Mouse (Mus musculus) lung, adult 2 months (tissue): ENCODE measurements around the gene Htr5b. TPM values are rescaled to one million over a fixed set of nuclear protein-coding genes. Genes with fewer than 3 reads are reported as not detected.

Source experiments
- DNase-seq: peaks from one replicate; pipeline ENCODE4 v3.0.0; 2022
- H3K4me1 ChIP-seq: fragments of 200-500 bp; 2 replicates; pipeline ENCODE4 v1.6.1; 2011; ENCODE audit warnings: low read length; ENCODE audit not compliant: control insufficient read depth, insufficient read depth
- H3K4me3 ChIP-seq: fragments of 200-500 bp; replicated peaks from 2 replicates; pipeline ENCODE3; 2011; ENCODE audit warnings: low read depth, mild to moderate bottlenecking, control low read depth, low read length; ENCODE audit errors: extremely low read depth
- CTCF ChIP-seq: fragments of 200-500 bp; IDR thresholded peaks from 2 replicates; pipeline ENCODE4 v1.5.1; 2011; ENCODE audit warnings: mild to moderate bottlenecking, low read length, control low read depth; ENCODE audit not compliant: insufficient read depth
- POLR2A ChIP-seq: fragments of 200-500 bp; IDR thresholded peaks from 2 replicates; pipeline ENCODE4 v1.6.1; 2011; ENCODE audit warnings: low read depth, mild to moderate bottlenecking, control low read depth, low read length, borderline replicate concordance; ENCODE audit errors: extremely low read depth
- WGBS: fragments of 180-500 bp; shearing (Covaris S2); methylation state at CpG from one replicate; pipeline ENCODE4 v1.1.7; 2018; 5-methylcytosine and 5-hydroxymethylcytosine counted together
- polyA plus RNA-seq: library from polyadenylated mRNA; depleted of rRNA; stranded (reverse); fragments of >200 nt; gene quantifications from 2 replicates; pipeline ENCODE4 v1.2.3, GENCODE M21; 2012; rRNA removed

The Htr5b gene
- polyA plus RNA-seq, 1 experiment = not detected

DNA sequence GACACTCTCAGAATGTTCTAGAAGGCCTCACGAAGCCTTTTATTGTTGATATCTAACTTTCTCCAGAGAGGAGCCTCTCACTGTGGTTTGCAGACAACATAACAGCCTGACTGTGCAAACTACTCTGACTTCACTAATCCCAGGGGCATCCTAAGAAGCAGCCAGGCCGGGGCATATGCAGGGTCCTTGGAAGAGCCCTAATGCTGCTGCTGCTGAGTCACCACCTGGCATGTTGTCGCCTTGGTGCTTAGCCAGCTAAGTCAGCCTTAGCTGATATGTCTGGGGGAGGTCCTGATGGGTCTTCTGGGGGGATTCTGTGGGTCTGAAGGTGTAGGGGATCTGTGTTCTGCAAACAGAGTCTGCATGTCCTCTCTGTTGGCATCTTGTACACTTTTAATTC lies 62.0 kb downstream of the Htr5b start:
- H3K4me3 ChIP-seq = no peak overlapping the region
- WGBS = 87% methylated on average over 3 of the region's 3 CpGs
- no peak for TF ChIP-seq CTCF
- no peak for TF ChIP-seq POLR2A
- no peak for DNase-seq
- no peaks in the 10 kb centered on the region for H3K4me1 ChIP-seq

DNA sequence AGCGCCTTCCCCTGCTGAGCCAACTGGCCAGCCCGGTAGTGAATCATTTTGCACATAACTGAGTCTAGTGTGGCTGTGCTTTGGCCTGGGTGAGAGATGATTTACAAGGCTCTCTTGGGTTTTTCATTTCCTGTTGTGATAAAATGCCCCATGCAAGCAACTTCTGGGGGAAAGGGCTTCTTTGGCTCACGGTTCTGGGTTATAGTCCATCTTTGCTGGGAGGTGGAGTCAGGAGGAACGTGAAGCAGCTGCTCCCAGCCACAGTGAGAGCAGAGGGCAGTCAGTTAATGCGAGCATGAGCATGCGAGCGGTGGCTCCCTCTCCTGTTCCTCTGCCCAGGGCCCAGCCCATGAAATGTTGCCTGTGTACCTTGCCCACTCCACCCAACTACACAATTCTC lies 64.5 kb downstream of the Htr5b start:
- H3K4me1 ChIP-seq = no peaks in the 10 kb centered on the region
- TF ChIP-seq POLR2A = no peak
- no peak for TF ChIP-seq CTCF
- 72% methylated on average over 7 of the region's 7 CpGs for WGBS
- no peak overlapping the region for H3K4me3 ChIP-seq
- DNase-seq = no peak

DNA sequence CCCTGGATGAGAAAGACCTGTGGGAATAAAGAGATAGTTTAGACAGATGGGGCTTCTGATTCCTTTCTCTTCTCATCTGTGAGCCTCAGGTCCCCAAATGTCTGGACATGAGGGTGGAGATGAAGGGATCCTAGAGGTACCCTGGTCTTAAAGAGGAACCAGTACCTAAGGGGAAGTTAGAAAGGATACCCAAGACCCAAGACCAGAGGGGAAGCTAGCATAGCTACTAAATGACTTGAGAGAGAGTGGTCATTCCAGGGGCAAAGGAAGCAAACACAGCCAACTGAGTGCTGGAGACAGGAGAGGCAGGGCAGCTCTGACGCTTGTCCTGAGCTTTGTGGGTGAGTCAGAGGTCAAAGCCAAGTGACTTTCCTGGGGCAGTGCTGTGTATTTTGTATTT lies 65.6 kb downstream of the Htr5b start:
- TF ChIP-seq CTCF (no peak), POLR2A (no peak)
- WGBS = 47% methylated on average over 1 of the region's 1 CpGs

DNA sequence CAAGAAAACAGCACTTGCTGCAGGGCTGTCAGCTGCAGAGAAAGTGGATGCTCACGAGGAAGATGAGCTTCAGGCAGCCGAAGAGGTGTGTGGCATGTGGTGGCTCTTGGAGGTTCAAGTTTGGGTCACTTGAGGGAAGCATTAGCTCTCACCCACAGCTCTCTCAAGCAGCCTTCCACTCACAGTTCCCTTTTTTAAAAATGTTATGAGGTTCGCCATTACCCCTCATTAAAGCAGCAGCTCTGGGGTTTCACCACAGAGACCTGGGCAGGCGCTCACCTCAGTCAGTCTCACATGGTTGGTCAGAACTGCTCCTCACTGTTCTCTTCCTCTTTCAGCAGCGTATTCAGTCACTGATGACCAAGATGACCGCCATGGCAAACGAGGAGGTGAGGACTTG lies 66.4 kb downstream of the Htr5b start:
- no peak for DNase-seq
- 78% methylated on average over 7 of the region's 7 CpGs for WGBS
- no peak for TF ChIP-seq CTCF
- no peak for TF ChIP-seq POLR2A
- no peak overlapping the region for H3K4me3 ChIP-seq
- no peaks in the 10 kb centered on the region for H3K4me1 ChIP-seq

More for the DNA sequence above, 65.6 kb downstream of the Htr5b start:
- DNase-seq = no peak
- no peaks in the 10 kb centered on the region for H3K4me1 ChIP-seq
- no peak overlapping the region for H3K4me3 ChIP-seq

DNA sequence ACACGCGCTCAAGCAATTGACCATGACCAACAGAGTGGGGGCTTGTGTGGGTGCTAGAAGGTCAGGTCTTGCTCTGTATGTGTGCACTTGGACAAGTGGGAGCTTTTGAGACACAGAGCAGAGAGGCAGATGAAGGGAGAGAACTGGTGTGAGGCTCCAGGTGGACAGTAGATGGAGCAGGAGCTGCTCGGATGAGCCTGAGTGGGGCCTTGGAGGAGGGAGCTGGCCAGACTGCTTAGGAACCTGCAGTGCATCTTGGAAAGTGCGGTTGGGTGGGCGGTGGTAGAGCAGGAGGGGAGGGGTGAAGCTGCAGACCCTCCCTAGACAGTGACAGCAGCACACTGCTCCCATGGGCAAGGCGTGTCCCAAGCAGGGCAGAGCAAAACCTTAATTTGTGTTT lies 68.2 kb downstream of the Htr5b start:
- DNase-seq = no peak
- H3K4me1 ChIP-seq = no peaks in the 10 kb centered on the region
- H3K4me3 ChIP-seq = no peak overlapping the region
- no peak for TF ChIP-seq CTCF
- no peak for TF ChIP-seq POLR2A
- 74% methylated on average over 6 of the region's 6 CpGs for WGBS

Other genes with a start within 250 kb of the Htr5b start
- 18.7 and 24.1 TPM in 2 replicates for gene Insig2, start 195.9 kb downstream of the Htr5b start, polyA plus RNA-seq
- gene Ccdc93, start 97.4 kb downstream of the Htr5b start, polyA plus RNA-seq = 5.8 and 8.1 TPM in 2 replicates
- gene Ddx18, start 39.5 kb upstream of the Htr5b start, polyA plus RNA-seq = 23.7 and 42.0 TPM in 2 replicates